Mouse (Mus musculus) cerebellum, adult 8-10 months (tissue): ENCODE data around the gene Ttc19.
"Not testable (repeated sequence)": the region's sequence is repeated elsewhere in the genome, so short reads cannot be mapped to it uniquely, and the experiment has no call there.

ENCODE experiments used
- DNase-seq: peaks from one replicate; pipeline ENCODE4 v3.0.0; 2022

The Ttc19 gene

GRCm38 (mm10) chr11:62280675-62281600 is at the start of gene Ttc19, which contains the start of gene Zswim7:
Gene Ttc19, plus strand, starts transcription at chr11:62281473.
Gene Zswim7, minus strand, starts transcription at chr11:62281375.
- peak; percentile 93 for DNase-seq

DNA sequence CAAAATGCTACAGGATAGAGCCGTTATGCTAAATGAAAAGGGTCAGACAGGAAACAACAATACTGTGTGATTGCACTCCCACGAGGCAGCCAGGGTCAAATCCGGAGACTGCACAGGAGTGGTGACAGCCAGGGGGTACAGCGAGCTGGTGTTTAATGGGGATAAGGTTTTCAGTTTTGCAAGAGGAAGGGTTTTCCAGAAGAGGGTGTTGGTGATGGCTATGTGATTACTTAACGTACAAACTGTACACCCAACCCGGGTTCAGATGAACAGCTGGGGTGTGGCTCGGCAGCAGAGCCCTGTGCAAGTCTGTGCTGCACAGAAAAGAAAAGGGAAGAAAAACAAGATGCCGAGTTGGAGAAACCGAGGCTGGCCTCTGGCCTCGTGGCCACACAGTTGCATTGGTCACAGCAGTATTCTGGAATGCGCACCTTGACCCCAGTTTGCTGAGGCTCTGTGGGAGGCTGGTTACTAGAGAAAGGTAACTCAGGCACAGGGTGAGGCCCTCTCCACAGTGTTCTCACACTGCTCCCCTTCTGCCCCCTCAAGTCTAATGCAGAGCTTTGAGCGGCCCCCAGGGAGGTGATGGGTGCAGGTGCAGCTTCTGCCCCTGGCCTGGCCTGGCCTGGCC is 40.5 kb upstream of the Ttc19 start:
- DNase-seq: no peak

DNA sequence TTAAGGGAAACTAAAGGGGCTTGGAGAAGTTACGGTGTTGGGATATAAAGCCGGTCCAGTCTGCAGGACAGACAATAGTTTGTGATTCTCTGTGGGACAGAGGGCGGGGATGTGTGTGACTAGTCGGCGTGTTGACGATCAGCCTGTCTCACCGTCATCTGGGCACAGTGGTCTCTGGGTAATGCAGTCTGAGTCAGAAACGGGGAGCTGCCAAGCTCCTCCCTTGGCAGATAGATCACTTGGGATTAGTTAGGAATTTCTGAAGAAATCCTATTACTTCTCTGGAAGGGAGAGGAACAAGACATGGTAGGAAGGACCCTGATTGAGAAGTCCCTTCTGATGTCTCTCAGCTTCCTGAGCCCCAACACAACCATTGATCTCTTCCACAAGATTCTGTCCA is 37.4 kb upstream of the Ttc19 start:
- DNase-seq: no peak

- DNase-seq: no peak
These were observed 36.8 kb upstream of the Ttc19 start for GRCm38 (mm10) chr11:62244471-62244870.

DNA sequence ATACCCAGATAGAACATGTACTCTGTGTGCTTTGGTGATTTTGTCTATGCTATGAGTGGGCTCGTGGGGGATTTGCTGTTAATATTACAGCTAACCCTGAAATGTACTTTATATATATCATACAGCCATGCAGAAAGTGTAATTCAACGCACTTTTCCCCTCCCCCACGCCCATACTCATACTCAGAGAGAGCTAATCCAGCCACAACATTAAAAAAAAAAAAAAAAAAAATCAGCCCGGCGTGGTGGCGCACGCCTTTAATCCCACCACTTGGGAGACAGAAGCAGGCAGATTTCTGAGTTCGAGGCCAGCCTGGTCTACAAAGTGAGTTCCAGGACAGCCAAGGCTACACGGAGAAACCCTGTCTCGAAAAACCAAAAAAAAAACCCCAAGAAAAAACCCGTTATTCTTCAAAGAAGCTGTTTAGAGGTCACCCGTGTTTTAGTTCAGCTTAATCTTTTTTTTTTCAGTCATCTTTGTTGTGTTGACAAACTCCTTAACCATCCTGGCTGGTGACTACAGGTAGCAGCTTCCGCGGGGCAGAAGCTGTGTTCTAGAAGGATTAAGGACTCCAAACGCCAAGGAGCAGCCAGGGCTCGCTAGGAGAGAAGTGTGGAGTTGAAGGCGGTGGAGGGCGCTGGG is 33.4 kb upstream of the Ttc19 start:
- no peak for DNase-seq

DNA sequence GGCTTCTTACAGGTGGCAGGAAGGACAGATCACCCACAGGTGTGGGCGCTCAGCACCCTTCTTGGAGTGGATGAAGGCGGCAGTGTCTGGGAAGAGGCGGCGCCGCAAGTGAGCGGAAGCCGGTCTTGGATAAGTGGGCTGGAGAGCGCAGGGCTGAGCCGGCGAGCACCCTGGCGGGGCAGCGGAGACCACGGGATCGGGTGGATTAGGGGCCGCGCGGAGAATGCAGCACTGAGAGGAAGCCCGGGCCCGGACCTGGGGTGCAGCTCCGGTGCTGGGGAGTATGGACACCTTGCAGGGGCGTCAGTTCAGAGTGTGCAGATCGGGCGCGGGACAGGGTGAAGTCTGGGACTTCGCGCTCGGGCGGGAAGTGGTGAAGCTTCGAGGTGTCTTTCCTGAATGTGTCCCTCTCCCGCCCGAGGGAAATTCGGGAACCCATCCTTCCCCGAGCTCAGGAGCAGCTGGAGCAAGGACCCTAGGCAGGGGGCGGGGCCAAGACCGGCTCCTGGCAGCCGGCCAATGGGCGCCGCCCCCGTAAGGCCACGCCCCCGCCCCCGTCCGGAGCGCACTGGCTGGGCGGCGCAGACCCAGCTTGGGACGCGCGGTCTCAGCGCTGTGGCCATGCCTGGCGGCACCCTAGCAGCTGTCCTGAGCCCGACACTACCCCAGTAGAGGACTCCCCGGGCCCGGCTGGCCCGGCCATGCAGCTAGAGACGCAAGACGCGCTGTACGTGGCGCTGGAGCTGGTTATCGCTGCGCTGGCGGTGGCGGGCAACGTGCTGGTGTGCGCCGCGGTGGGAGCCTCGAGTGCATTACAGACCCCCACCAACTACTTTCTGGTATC is 32.6 kb upstream of the Ttc19 start, which contains the start of gene Adora2b:
TSS of gene Adora2b (plus strand) at position 584 of the 844 bp plus-strand sequence.
- peak; percentile 18 for DNase-seq

DNA sequence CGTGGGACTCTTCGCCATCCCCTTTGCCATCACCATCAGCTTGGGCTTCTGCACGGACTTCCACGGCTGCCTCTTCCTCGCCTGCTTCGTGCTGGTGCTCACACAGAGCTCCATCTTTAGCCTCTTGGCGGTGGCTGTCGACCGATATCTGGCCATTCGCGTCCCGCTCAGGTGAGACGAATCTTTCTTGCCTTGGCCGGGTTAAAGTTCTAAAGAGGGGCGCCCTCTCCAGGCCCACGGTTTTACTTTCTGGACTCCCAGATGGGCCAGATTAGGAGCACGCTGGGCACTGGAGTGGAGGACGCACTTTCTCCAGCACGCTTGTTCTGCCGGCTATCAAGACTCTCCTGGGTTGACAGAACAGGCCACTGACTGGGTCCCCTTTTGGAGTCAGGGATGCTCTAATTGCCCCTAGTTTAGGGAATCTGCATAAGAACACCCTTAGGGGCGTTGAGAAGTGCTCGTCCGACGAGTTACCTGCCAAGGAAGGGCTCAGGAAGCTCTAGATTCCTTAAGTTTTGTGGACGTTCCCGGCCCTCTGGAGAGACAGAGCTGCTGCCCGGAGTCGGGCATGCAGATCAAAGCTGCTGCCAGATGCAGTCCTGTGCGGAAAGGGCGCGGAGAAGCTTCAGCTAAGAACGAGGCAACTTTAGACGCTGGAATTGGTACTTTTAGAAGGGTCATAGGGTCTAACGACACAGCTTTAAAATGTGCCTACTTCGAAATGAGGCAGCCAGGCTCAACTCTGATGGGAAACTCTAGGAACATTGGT is 31.8 kb upstream of the Ttc19 start:
- peak; percentile 33 for DNase-seq

DNA sequence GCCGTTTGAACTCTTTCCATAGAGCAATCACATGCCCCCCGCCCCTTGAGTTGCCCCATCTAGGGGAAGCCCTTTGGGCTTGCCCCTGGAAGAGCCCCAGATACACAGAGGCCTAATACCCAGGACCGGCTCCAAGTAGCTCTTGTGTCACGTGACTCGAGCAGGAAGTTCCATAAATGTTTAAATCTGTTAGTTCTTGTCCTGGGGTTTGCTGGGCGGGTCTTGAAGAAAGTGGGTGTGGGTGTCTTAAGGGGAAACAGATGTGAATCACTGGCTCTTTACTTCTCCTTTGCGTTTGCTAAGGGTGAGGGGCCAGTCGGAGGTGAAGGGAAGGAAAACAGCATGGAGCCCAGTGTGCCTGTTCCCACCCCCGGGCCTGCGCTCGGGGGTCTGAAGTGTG is 30.2 kb upstream of the Ttc19 start:
- DNase-seq: no peak

- no peak for DNase-seq
These were observed 27.9 kb upstream of the Ttc19 start for GRCm38 (mm10) chr11:62253380-62253779.

DNA sequence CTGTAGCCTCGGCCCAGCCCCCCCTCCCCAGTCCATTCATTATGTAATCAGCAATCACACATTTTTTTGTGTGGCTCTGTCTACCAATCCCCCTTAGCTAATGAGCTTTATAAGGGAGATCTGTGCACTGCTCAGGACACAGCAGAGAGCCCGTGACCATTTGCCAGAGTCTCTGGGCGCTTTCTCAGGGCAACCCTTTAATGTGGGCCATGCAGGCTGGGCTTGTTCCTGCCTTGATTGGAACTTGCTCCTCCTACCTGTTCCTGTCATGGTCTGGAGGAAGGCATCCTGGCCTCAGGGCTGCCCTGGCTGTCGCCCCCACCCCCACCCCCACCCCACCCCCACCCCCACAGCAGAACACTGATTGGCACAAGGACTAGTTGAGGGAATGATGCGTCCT is 22.1 kb upstream of the Ttc19 start:
- no peak for DNase-seq

DNA sequence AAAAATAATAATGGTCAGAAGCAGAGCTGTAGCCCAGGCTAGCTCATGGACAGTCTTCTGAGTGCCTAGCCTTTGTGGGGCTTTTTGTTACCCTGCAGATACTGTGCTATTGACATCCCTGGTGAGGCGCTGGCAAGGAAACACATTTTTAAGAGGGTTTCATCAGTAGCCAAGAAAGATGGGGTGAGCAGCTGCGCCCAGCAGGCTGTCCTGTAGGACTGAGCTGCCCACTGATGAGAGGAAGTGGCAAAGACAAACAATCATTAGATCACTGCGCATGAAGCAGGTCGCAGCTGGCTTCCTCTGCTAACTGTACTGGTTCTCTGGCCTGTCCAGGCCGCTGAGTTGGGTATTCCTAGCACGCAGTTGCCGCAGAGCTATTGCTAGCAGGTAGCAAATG is 17.7 kb upstream of the Ttc19 start:
- DNase-seq: no peak

GRCm38 (mm10) chr11:62264018-62264417 is 17.3 kb upstream of the Ttc19 start:
- DNase-seq: no peak

DNA sequence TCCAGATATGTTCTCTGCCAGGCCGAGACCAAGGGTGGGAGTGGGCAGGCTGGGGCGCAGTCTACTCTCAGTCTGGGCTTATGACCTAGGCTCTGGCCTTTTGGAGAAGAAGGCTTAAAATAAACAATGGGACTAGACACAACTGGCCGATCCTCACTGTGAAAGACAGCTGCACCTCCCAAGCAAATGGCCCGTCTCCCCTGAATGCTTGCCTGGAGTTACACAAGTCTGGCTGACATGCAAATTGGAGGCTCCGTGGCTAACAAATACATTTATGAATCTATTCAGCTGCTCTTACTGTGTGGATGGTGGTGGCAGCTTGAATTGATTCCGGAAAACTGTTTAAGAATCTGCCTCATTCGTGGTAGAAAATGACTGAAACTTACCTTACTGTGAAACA is 15.6 kb upstream of the Ttc19 start:
- DNase-seq: no peak

- DNase-seq: no peak
These were observed 14.6 kb upstream of the Ttc19 start for GRCm38 (mm10) chr11:62266466-62267214.

DNA sequence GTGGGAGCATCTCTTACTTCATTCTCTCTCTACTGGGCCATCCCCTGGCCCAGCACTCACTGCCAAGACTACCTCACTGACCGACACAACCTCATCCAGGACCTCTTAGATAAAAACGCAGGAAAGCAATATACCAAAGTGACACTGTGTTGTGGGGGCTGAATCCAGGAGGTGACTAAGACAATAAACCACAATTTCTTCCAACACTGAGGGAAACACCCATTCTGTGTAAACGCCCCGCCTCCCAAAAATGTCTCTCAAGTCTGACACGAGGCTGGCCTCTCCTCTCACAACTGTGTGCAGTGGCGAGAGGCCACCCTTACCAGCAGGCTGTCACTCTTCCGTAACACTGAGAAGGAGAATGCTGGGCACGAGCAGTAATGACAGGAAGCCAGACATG is 12.9 kb upstream of the Ttc19 start:
- no peak for DNase-seq

DNA sequence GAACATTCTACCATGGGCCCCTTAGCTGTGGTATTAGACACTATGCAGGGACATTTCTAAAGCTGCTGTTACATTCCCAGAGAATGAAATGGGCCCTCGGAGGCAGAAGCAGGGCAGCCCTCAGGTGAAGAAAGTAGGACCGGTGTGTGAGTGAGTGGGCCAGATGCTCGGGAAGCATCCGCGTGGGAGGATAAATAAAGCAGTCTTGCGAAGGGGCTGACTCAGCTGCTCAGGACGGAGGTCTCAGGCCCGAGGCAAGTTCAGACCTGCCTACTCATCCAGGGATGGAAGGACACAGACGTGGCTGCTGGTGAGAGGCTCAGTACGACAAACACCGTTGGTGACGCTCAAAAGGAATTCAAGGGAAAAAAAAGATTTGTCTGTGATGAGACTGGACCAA is 12.2 kb upstream of the Ttc19 start:
- no peak for DNase-seq

- no peak for DNase-seq
These were observed 10.4 kb upstream of the Ttc19 start for GRCm38 (mm10) chr11:62270851-62271250.

DNA sequence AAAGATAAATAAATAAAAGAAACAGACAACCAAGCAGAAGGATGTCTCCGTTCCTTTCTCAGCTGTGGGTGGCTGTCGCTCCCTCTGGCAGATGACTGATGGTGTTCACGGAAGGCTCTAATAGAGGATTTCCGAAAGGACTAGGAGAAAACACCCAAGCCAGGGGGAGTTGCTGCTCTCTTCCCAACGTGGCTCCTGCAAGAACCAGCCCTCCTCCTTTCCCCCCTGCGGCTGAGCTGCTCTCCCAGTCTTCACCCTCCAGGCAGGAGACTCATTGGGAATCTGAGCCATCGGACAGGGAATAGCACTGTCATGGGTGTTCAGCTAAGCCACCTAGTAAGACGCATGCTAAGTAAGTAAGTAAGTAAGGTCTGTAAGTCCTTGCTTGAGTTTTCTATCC is 4.2 kb upstream of the Ttc19 start:
- DNase-seq: no peak

DNA sequence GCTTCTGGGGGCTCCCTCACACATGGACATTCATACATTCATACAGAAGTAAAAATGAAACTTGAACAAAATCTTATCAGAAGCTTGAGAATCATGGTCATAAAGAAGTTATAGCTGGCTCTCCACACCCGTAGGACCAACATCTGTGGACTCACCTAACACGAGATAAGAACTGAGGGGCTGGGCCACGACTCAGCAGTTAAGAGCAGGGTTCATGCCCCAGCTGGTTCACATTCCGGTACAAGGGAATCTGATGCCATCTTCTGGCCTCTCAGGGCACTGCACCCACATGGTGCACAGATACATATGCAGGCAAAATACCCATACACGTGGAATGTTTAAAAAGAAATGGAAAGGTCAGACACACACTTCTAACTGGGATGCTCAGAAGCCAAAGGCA is 3.2 kb upstream of the Ttc19 start:
- no peak for DNase-seq

GRCm38 (mm10) chr11:62281601-62281997 is 326 bp downstream of the Ttc19 start:
- DNase-seq: no peak

GRCm38 (mm10) chr11:62284020-62284419 is 2.7 kb downstream of the Ttc19 start:
- not testable (repeated sequence) for DNase-seq
